Mouse (Mus musculus) spleen, adult 12 weeks (tissue): ENCODE data around the gene Ppp2r2c.

ENCODE experiments used
- DNase-seq: peaks from one replicate; pipeline ENCODE4 v3.0.0; 2022; ENCODE audit warnings: low spot score

The Ppp2r2c gene

DNA sequence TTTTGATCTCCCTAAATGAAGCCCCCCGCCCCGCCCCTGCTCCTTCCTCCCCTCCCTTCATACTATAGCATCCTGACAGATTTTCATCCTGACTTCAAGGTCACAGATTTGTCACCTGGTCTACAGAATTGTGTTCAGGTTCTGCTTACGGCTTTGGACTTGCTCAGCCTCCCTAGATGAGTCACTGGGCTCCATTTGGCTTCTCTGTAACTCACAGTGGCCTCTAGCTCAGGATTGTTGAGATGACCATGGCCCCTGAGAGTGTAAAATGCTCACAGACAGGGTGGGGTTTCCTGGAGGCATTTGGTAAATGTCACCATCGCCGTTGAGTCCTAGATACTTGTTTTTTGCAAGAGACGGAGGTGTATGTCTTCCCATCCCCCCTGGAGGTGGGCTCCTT, 2.6 kb downstream of the Ppp2r2c start:
- DNase-seq: no peak

GRCm38 (mm10) chr5:36875956-36876355, 7.6 kb downstream of the Ppp2r2c start:
- no peak for DNase-seq

DNA sequence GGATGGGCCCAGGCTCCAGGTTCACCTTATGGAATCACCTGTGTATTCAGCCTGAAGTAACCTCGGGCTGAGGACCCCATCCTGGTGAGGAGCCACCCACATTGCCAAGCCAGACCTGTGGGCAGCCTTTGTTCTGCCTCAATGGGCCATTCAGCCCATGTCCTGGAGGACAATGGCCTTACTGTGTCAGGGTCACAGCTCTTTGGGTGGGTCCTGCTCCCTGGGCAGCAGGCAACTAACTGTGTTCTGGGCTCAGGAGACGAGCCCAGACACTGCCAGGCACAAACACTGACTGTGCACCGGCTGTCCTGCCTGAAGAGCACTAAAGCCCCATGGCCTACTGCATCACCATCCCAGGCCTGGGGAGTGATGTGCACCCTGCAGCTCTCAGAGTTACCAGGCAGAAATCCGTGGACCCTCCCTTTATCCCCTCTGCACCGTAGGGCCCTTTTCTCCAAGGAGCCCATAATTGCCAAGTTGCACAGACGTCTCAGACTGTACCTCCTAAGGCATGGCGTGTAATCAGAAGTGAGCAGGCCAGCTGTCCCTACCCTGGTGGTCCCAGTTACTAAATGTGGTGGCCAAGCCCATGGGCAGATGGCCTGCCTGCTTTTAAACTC, 8.6 kb downstream of the Ppp2r2c start:
- no peak for DNase-seq

GRCm38 (mm10) chr5:36877641-36878040, 9.3 kb downstream of the Ppp2r2c start:
- no peak for DNase-seq

- DNase-seq: no peak
Observed at GRCm38 (mm10) chr5:36878801-36879200, 10.5 kb downstream of the Ppp2r2c start.

DNA sequence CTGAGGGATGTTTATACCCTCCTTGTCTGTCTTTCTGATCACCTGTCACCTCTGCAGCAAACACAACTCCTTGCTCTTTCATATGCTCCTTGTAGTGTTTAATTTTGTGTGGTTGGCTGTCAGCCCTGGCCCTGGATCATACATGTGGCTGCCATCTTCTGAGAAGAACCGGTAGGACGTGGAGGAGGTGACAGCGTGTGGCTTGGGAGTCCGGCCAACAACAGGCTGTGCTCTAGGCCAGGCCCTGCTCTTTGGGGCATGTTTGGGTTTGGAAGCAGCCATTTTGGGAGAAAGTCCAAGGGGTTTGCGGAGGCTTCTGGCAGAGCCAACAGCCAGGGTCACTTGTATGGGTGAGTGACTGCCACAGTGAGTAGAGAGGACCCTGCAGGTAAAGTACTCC, 12.3 kb downstream of the Ppp2r2c start:
- no peak for DNase-seq

- DNase-seq: no peak
Observed at GRCm38 (mm10) chr5:36883516-36883915, 15.2 kb downstream of the Ppp2r2c start.

DNA sequence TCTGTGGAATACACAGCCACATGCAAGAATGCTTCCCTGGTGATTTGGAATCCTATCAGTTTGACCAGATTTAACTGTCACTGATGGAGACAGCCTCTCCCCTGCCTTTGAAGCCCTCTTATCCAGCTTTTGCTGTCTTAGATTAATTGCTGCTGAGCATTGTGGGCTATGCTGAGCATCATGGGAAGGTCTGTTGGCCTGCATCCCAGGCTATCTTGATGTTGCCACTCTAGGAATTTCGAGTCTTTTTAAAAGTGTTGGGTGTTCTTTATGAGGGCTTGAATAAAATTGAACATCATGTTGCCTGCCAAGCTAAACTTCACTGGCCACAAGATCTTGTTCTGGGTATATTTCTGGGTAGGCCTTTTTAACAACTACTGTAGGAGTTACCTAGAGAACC, 16.8 kb downstream of the Ppp2r2c start:
- no peak for DNase-seq

GRCm38 (mm10) chr5:36885595-36885994, 17.3 kb downstream of the Ppp2r2c start:
- DNase-seq: no peak

GRCm38 (mm10) chr5:36886298-36886697, 18.0 kb downstream of the Ppp2r2c start:
- no peak for DNase-seq

DNA sequence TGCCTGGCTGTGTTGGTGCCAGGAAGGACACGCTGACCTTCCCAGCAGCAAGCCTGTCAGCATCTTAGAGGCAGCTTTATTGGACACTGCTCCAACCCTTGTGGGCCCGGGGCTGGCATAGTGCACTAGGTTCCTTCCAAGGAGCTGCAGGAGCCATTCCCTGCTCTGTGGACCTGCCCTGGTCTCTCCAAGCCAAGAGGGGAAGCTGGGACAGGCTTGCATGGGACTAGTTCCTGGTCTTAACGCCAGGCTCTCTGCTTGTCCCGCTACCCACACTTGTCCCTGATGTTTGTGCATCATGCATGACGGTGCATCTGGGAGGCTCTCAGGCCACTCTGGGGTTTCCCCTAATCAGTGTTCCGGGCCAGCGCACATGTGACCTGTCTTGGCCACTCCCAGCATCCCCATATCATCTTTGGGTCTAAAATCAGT, 18.6 kb downstream of the Ppp2r2c start:
- DNase-seq: no peak

DNA sequence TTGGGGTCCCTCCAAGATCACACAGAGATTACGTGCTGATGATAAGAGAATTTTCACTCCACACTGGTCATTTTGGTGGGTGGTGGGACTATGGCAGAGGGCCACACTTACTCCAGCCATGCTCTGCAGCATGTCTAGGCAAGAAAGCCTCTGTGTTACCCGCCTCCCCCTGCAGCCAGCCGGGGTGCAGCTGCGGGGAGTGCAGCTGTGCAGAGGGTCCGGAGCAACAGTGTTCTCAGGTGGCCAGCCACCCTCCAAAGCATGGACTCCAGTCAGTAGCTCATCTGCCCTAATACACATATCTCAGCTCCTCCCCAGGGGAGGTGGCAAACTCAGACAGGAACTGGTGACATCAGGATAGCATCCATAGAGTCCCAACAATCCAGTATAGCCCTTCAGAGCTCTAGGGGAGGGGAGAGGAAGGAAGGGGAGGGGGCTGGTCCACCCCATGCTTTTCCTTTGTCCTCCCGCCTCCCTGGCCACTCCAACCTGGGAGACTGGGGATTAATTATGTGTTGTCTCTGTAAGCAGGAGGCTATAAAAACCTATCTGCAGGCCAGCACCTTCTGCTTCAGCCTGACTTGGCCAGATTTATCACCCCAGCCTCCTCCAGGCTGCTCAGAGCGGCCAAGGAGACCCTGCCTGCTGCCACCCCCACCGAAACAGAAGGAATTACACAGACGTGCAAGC, 19.1 kb downstream of the Ppp2r2c start:
- no peak for DNase-seq

DNA sequence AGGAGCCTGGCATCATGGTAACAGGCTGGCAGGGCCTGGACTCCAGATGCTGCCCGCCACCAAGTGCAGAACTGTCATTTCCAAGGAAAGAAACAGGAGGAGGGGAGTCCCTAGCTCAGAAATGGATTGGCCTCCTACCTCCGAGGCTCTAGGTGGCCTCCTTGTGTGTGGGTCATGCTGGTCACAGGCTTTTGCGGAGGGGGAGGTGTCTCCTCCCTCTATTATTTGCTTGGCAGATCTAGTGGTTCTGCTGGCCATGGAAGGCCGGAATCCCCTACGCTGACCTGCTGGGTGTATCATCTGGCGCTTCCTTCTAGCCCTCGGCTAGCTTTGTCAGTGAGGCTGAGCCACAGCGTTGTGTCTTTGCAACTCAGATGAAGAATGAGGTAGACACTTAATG, 20.2 kb downstream of the Ppp2r2c start:
- no peak for DNase-seq

DNA sequence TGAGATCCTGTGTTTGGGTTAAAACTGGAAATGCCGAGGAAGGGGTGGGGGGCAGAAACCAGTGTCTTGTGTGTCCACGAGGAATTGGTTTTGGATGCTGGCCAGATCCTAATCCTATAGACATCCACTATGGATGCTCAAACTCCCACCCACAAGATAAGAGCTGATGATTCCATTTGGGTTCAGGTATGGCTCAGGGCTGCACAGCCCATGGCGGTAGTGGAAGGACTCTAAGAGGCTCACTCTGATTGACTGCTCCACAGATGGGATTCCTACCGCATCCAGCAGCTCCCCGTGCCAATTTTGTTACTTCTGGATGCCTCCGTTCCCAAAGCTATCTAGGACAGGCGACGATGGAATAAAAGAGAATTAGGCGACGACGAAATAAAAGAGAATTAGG, 20.6 kb downstream of the Ppp2r2c start:
- no peak for DNase-seq

- DNase-seq: no peak
Observed at GRCm38 (mm10) chr5:36889380-36889886, 21.1 kb downstream of the Ppp2r2c start.

DNA sequence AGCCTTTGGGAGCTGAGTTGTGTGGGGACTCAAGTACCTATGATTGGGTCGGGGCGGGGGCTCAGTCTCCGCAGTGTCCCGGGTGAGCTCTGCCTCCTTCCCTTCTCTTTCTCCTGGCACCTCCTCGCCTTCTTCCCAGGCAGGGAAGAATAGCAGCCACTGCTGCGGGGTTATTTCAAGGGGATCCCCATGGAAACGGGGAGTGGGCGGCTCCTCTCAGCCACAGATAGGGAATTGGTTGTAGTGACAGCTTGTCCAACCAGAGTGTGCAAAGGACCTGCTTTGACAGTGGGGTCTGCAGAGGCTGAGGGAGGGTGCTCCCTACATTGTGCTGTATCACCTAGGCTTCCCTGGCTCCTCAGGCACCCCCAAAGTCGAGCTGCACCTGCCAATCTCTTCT, 22.5 kb downstream of the Ppp2r2c start:
- DNase-seq: no peak

GRCm38 (mm10) chr5:36891793-36892470, 23.6 kb downstream of the Ppp2r2c start:
- DNase-seq: no peak

DNA sequence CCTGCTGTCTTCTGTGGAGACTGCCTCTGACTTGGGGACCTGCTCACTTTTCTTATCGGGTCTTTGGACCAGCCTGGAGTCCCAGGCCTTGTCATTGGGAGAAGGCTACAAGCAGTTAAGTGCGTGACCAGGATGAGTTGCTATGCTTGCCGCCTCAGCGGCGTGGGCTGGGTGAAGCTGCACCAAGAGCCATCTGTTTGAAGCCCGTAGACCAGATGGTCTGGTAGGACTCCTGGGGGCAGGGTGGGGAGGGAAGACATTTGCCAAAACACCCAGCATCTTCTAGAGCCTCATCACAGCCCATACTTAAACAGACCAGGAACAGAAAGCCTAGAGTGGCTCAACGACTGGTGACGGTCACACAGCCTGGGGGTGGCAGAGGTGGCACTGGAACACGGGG, 24.9 kb downstream of the Ppp2r2c start:
- no peak for DNase-seq

GRCm38 (mm10) chr5:36894070-36894469, 25.8 kb downstream of the Ppp2r2c start:
- DNase-seq: no peak

DNA sequence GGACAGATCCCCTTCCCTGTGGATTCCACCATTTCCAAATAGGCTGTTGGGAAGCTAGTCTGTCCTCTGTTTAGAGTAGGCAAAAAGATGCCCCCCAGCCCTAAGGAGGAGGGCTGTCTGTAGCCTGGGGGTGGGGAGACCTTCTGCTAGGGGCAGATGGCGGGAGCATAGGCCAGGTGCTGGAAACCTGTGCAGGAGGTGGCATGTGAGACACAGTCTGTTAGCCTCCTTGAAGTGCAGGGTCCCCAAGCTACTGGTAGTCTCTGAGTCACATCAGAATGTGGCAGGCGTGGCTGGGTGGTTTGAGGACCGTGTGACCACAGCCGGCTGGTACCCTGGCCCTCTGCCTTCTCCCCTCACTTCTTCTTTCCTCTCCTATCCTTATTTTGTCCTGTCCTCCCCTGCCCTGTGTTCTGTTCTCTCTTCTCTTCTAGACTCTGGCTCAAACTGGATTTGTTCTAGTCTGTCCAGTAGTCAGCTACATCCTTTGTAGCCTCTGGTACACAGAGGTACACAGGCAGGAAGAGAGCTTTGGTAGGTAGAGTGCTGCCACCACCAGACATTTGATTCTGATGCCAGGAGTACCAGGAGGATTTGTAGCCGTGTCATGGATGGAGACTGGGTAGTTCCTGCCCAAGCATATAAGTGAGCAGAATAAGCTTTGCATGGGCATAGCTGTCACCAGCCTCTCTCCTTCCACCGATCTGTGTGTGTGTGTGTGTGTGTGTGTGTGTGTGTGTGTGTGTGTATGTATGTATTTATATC, 26.5 kb downstream of the Ppp2r2c start:
- DNase-seq: no peak

- DNase-seq: no peak
Observed at GRCm38 (mm10) chr5:36895621-36896573, 27.6 kb downstream of the Ppp2r2c start.
